Mouse (Mus musculus) erythroblast, embryonic 14.5 days (primary cell): ENCODE measurements around the gene BC004004. TPM values are rescaled to one million over a fixed set of nuclear protein-coding genes. Genes with fewer than 3 reads are reported as not detected.
"Not testable (repeated sequence)": the region's sequence is repeated elsewhere in the genome, so short reads cannot be mapped to it uniquely, and the experiment has no call there.

Experiments
- H3K27me3 ChIP-seq: 2 replicates; pipeline ENCODE4 v1.6.1; 2012; ENCODE audit warnings: inconsistent platforms; ENCODE audit not compliant: control insufficient read depth
- H3K36me3 ChIP-seq: 2 replicates; pipeline ENCODE4 v1.6.1; 2012; ENCODE audit warnings: mild to moderate bottlenecking, inconsistent platforms; ENCODE audit not compliant: control insufficient read depth
- H3K4me1 ChIP-seq: 2 replicates; pipeline ENCODE4 v1.6.1; 2012; ENCODE audit warnings: inconsistent platforms; ENCODE audit not compliant: control insufficient read depth
- H3K4me3 ChIP-seq: replicated peaks from 2 replicates; pipeline ENCODE3; 2012; ENCODE audit warnings: moderate library complexity, mild to moderate bottlenecking, inconsistent platforms
- H3K9me3 ChIP-seq: 2 replicates; pipeline ENCODE4 v1.6.1; 2012; ENCODE audit warnings: low read length, inconsistent platforms, mixed read lengths; ENCODE audit not compliant: control insufficient read depth
- GATA1 ChIP-seq: IDR thresholded peaks from 2 replicates; pipeline ENCODE4 v1.6.1; 2012; ENCODE audit warnings: low read length, inconsistent platforms, mixed read lengths
- TAL1 ChIP-seq: IDR thresholded peaks from 3 replicates; pipeline ENCODE4 v1.6.1; 2012; ENCODE audit warnings: low read length, inconsistent platforms, mixed read lengths
- polyA plus RNA-seq: library from polyadenylated mRNA; stranded (reverse); fragments of >175 nt; gene quantifications from 2 replicates; pipeline ENCODE4 v1.2.3, GENCODE M21; 2012

The BC004004 gene
- polyA plus RNA-seq, 1 experiment, result 2.0 TPM

DNA sequence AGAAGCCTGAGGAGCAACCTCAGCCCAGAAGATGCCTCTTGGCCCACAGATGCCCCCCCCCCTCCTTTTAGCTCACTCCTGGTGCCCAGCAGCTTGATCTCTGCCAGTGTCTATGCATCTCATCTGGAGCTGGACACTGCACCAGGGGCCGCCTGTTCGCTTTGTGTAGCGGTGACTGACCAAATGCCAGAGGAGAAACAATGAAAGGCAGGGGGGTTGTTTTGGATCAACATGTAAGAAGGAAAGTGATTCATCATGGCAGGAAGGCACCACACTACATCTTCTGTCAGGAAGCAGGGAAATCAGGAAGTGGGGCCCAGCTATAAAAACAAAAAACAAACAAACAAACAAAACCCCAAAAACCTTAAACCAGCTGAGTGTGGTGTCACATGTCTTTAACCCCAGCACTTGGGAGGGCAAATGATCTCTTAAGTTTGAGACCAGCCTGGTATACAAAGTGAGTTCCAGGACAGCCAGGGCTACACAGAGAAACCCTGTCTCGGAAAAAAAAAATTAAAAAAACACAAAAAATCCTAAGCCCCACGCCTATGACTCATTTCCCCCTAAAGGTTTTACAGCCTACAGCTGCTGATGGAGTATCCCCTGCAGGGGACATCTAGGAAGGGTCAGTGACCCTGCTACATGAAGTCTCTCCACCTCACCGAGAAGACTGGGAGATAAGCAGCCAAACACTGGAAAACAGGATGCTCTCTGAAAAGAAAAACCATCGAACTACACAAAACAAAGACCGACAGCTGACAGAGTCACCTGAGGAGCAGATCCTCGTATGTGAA, 47.3 kb downstream of the BC004004 start:
- Histone ChIP-seq H3K9me3 (peaks cover 2% of the 10 kb centered on the region; the same call in 1 of the 2 replicates), H3K36me3 (no peaks in the 10 kb centered on the region), H3K4me1 (peaks cover 13% of the 10 kb centered on the region), H3K4me3 (no peak overlapping the region), H3K27me3 (peaks cover 24% of the 10 kb centered on the region)
- TF ChIP-seq GATA1, result no peak
- TF ChIP-seq TAL1, result no peak

DNA sequence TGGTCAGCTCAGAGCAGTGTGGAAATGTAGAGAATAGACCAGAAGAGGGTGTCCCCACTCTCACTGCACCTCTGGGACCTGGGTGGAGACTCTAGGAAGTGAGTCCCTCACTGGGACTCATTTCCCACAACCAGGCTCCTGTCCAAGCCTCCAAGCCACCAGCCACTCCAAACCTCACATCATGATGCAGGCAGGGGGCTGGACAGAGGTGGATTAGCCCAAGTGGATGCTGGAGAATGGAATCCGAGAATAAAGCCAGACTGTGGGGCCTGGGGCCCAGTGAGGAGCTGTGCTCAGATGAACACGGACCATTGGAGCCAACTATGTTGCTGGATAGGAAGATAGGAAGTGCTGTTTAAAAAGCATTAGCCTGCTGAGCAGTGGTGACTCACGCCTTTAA, 48.3 kb downstream of the BC004004 start:
- peaks cover 34% of the 10 kb centered on the region for H3K27me3 ChIP-seq
- H3K4me1 ChIP-seq, result peaks cover 13% of the 10 kb centered on the region
- H3K36me3 ChIP-seq, result no peaks in the 10 kb centered on the region
- H3K9me3 ChIP-seq, result peaks cover 2% of the 10 kb centered on the region; the same call in 1 of the 2 replicates
- no peak overlapping the region for H3K4me3 ChIP-seq
- TF ChIP-seq TAL1 (no peak), GATA1 (no peak)

- peaks cover 14% of the 10 kb centered on the region for H3K4me1 ChIP-seq
- not testable (repeated sequence) for H3K36me3 ChIP-seq, H3K4me3 ChIP-seq, H3K9me3 ChIP-seq
- peaks cover 39% of the 10 kb centered on the region for H3K27me3 ChIP-seq
These were observed 48.8 kb downstream of the BC004004 start, which contains the start of gene Pi16 for GRCm38 (mm10) chr17:29317380-29317779. Gene Pi16, plus strand, starts transcription at chr17:29317680.

GRCm38 (mm10) chr17:29318731-29319250, 50.2 kb downstream of the BC004004 start:
- no peak for TF ChIP-seq GATA1
- no peak for TF ChIP-seq TAL1
- H3K36me3 ChIP-seq, result no peaks in the 10 kb centered on the region
- no peak overlapping the region for H3K4me3 ChIP-seq
- H3K4me1 ChIP-seq, result peaks cover 20% of the 10 kb centered on the region
- no peaks in the 10 kb centered on the region for H3K9me3 ChIP-seq
- H3K27me3 ChIP-seq, result peaks cover 45% of the 10 kb centered on the region

DNA sequence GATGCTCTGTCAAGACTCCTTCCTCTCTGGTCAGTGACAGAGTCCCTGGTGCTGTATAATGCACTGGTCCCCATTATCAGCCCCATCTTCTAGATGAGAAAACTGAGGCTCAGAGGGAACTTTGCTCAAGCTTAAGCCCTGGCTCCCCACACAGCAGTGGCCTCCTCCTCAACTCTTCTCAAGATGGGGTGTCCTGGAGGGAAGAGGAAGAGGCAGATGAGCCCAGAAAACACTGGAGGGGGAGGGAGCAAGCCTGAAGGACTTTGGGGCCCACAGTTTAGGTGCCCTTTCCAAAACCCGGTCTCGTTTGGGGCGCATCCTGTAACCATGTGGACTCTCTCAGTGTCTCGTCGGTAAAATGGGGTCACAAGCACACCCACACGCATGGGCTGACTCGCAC, 50.9 kb downstream of the BC004004 start:
- TF ChIP-seq TAL1 (no peak), GATA1 (no peak)
- no peak overlapping the region for H3K4me3 ChIP-seq
- H3K9me3 ChIP-seq, result no peaks in the 10 kb centered on the region
- peaks cover 45% of the 10 kb centered on the region for H3K27me3 ChIP-seq
- no peaks in the 10 kb centered on the region for H3K36me3 ChIP-seq
- peaks cover 22% of the 10 kb centered on the region for H3K4me1 ChIP-seq

DNA sequence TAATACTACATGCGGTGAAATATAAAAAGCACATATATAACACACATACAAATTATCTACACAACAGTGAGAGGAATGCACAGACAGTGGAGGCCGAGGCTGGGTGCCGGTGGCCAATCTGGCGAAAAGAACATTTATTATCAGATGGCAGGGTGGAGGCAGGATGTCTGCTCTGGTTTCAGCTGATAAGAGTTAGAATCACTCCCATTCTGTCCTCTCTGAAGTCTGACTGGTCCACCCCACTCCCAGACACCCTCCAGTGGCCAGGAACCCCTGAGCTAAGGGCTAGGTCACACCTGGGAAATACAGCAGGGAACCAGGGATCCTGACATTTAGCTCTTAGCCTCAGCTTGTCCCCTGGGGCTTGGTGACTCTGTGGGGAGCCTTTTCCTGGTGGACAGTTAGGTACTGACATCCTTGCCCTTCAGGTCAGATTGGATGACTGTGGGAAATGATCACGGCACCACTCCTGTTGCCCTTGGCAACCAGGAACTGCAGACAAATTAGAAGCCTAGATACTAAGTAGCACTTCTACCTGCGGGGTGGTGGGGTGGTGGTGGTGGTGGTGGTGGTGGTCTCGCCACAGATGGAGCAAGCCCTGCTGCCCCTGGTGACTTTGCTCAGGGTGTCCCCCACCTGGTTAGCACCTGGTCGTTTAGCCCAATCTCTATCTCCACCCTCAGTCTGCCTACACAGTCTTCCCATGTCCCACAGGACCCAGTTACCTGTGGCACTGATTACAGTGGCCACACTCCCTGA, 51.5 kb downstream of the BC004004 start:
- H3K27me3 ChIP-seq, result peaks cover 45% of the 10 kb centered on the region
- H3K36me3 ChIP-seq, result no peaks in the 10 kb centered on the region
- TF ChIP-seq GATA1 (no peak), TAL1 (no peak)
- H3K4me3 ChIP-seq, result no peak overlapping the region
- H3K4me1 ChIP-seq, result peaks cover 22% of the 10 kb centered on the region
- no peaks in the 10 kb centered on the region for H3K9me3 ChIP-seq

DNA sequence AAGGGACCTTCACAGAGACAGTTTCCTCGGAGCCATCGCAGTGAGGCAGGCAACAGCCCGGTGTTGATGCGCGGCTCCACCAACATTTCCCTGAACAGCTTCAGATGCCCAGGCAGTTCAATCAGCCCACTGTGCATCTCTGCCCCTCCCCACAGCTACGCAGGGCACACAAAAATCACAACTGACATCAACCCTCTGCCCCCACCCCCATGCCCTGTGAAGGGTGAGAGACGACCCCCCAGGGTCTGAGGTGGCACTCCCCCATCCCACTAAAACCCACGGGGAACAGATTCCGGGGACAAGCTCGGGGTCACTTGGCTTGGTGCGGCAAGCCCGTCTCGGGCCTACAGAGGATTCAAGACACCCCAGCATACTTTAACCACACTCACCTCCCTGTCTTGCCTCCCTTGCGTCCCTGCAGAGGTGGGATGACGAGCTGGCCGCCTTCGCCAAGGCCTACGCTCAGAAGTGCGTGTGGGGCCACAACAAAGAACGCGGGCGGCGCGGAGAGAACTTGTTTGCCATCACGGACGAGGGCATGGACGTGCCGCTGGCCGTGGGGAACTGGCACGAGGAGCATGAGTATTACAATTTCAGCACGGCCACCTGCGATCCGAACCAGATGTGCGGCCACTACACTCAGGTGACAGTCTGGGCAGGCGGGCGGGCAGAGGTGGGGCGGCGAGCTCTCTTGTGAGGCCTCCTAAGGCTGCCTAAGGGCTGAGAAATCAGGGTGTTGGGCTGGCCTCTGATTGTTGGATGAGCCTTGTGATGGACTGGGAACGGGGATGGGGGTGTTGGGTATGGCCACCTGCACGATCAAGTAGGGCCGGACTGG, 53.4 kb downstream of the BC004004 start:
- peaks cover 58% of the 10 kb centered on the region for H3K27me3 ChIP-seq
- H3K36me3 ChIP-seq, result no peaks in the 10 kb centered on the region
- H3K4me1 ChIP-seq, result peaks cover 22% of the 10 kb centered on the region
- H3K9me3 ChIP-seq, result no peaks in the 10 kb centered on the region
- H3K4me3 ChIP-seq, result no peak overlapping the region
- TF ChIP-seq TAL1 (no peak), GATA1 (no peak)

DNA sequence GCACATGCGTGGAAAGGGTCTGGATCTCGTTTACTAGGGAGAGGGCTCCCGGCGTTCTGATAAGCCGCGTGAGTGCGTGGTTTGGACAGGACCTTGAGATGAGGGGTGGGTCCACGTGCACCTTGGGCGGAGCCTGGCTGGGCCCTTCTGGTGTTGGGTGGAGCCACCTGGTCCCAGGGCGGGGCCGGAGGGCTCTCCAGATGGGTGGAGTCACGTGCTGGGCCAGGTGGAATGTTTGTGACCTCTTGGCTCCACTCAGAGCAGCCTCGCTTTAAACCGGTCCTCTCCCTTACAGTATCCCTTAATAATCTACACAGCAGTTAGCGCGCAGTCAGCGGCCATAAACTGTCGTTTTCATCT, 54.0 kb downstream of the BC004004 start:
- Histone ChIP-seq H3K36me3 (no peaks in the 10 kb centered on the region), H3K27me3 (peaks cover 64% of the 10 kb centered on the region), H3K4me1 (peaks cover 22% of the 10 kb centered on the region), H3K9me3 (no peaks in the 10 kb centered on the region), H3K4me3 (no peak overlapping the region)
- no peak for TF ChIP-seq TAL1
- no peak for TF ChIP-seq GATA1
